Mouse (Mus musculus) urinary bladder, postnatal 14 days (tissue): ENCODE data around the gene Plcb3.
"Not testable (repeated sequence)": the region's sequence is repeated elsewhere in the genome, so short reads cannot be mapped to it uniquely, and the experiment has no call there.

Source experiments
- DNase-seq: peaks from one replicate; pipeline ENCODE4 v3.0.0; 2021; ENCODE audit warnings: low spot score

The Plcb3 gene

DNA sequence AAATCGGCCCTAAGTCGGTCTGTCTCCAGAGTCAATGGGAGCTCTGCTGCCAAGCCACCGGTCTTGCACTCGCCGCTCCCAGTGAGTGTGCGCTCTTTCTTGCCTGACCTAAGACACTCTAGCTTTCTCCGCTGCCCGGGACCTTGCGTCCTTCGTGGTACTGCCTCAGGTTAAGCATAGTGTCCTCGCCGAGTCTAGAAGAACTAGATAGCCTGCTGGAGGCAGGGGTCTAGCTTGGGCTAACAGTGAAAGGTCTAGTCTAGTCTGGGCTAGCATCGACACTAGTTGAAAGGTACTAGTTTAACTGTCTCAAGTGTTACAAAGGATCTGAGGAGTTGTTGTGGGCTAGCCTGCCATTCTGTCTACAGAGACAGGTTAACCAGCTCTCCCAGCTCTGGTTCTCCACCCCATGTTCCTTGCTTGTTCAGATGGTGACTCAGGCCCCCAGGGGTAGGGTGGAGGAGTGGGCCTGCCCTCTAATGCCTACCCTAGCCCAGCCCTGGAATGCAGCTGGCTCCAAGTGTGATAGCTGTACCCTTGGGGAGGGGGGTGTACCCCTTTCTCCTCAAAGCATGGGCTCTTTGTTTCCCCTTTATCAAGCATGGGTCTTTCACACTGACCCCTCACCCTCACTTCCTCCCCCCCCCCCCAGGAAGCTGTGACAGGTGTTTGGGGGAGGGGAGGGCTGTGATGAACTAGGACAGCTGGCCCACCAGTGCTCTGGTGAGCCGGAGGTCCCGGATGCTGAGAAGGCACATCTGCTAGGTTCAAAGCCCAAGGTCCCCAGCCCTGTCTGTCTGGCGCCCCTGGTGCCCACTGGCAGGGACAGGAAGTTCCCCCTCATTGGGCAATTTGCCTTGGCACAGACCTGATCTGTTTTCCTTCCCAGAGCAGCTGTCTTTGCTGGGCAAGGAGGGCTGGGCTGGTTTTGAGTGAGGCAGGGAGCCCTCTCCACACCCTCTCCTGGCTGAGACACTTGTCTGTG is at the start of gene Plcb3:
Gene Plcb3, minus strand, starts transcription at position 934 of the 985 bp plus-strand sequence.
- peak; percentile 72 for DNase-seq

DNA sequence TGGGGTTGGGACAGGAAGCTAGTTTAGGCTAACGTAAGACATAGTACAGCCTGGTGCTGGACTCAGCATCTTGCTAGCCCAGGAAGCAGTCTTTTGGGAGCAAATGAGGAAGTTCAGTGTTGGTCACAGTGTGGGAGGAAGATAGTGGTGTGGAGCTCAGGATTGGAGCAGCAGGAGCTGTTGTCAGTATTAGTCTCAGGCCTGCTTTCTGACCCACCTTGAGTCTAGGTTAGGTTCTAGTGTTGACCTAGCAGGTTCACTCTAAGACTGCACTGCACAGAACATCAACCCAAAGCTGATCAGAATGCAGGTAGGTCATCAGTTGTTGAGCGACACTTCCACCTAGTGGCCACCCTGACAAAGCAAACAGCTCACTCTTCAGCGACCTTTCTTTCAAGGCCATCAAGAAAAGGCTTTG is 44.0 kb upstream of the Plcb3 start:
- DNase-seq = peak; percentile 59

DNA sequence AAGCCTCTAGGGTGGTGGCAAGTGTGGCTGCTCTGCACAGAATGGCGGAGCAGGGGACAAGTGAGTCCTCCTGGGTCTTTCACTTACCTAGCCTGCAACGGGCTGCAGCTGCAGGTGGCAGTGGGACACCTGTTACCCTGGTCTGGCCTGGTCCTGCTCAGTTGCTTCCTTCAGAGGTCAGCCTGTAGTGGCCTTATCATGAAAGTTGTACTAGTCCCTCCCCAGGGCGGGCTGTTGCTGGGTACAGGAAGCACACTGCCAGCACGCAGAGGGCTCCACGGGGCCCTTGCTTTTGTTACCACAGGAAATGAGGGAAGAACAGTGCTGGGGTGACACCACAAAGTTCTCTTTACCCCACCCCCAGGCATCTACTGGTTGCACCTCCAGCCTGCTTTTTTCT is 42.9 kb upstream of the Plcb3 start, which contains the start of gene Fermt3:
Gene Fermt3, minus strand, starts transcription at position 279 of the 400 bp plus-strand sequence.
- no peak for DNase-seq

DNA sequence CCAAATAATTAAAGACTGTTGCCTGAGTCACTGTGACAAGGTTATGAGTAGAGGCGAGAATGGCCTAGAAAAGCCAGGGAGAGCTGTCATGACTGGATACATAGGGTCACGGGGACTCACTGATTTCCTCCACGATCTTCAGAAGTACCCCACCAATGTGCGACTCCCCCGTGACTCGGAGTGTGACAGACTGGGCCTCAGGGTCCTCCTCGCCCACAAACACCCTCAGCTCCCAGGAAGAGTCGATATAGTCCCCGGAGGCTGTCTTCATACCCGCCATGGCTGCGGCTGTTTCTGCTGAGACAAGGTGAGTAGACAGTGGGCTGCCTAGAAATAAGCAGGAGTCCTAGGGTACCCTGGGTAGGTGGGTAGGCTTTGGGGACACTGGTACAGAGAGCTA is 42.3 kb upstream of the Plcb3 start:
- DNase-seq = no peak

DNA sequence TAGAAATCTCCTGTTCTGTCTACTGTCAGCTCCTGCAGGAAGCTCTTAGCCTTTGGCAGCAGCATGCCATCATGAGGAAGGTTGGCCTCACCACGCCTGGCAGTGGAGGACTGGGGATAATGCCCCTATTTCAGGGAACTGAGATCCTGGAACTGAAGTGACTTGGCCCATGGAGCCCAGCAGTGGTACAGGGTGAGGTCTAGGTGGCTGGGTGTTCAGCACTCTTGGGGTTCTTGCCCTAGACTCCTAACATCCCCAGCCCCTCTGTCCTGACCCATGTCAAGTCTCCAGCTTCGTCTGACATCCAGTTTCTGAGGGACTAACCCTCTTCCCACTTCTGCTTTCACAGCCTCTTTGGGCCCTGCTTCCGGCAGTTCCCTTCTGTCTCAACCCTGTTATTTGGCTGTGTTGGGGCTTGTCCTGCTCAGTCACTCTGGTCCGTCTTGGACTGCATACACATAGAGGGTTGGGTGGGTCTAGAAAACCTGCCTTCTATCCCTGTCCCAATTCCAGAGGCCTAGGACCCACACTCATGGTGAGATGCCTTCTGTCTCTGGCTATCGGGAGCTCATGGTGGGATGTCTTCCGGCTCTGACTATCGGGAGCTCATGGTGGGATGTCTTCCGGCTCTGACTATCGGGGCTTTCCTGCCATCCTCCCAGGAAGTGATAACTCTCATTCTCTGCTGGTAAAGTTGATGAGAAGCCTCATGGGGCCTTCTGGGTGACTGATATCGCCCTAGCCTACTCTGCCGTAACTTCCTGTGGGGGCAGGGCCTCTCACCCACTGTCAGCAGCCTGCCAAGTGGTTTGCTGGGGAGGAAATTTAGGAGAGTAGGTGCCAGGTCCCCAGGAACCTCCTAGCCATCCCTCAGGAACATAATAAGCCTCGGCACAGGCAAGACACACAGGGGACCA is 41.5 kb upstream of the Plcb3 start:
- DNase-seq = no peak

DNA sequence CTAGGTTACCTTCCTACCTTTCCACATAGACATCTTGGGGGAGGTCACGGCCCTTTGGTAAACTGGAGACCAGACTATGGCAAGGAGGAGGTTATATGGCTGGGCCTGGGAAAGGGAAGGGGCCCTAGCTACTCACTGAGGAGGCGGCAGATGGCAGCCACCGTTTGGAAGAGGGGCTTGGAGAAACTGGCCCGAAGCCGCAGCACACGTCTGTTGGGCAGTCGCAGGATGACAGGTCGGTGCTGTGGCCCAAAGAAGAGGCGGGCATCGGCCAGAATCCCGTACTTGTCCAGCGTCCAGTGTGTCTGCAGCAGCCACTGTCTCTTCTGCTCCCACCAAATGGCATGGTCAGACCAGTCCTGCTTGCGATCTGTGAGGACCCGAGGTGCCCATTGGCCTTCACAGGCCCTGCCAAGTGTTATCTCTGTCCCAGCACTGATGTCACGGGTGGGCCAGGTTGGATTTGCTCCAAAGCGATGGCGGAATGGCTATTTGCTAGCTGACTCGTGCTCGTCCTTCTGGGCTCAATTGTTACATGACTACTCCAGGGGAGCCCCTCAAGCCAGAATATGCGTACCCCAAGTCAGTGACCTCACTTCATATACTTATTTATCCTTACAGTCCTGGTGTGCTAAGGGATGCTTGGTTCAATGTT is 38.3 kb upstream of the Plcb3 start:
- DNase-seq = no peak

DNA sequence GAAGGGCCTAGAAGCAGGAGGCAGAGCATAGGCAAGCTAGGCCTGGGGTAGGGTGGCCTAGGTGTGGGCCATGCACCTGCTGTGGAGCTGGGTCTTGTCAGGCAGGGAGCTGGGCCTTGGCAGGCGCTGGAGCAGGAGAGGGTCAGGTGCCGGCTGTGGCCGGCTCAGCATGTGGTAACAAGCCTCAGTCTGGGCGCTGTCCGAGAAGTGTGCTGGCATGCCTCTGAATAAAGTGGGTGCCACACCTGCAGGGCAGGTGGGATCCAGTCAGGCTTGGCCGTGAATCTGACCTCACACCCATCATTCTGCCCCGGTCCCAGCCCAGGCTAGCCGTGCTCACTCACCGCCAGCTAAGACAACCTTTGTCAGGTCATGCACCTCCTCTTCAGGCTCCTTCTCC is 37.7 kb upstream of the Plcb3 start:
- peak; percentile 72 for DNase-seq

DNA sequence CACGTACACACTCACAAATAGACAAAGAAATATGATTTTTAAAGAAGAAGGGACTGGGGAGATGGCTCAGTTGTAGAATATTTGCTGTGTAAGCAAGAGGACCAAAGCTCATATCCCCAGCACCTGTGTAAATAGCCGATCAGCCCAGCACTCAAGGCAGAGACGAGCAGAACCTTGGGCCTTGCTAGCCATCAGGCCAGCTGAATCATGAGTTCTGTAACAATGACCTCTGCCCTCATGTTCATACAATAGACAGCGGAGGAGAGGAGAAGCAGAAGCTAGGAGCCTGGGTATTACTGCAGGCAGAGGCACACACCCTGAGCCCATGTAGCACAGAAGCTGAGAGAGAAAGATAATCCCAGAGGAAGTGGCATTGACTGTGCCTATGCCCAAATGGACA is 36.2 kb upstream of the Plcb3 start:
- no peak for DNase-seq

DNA sequence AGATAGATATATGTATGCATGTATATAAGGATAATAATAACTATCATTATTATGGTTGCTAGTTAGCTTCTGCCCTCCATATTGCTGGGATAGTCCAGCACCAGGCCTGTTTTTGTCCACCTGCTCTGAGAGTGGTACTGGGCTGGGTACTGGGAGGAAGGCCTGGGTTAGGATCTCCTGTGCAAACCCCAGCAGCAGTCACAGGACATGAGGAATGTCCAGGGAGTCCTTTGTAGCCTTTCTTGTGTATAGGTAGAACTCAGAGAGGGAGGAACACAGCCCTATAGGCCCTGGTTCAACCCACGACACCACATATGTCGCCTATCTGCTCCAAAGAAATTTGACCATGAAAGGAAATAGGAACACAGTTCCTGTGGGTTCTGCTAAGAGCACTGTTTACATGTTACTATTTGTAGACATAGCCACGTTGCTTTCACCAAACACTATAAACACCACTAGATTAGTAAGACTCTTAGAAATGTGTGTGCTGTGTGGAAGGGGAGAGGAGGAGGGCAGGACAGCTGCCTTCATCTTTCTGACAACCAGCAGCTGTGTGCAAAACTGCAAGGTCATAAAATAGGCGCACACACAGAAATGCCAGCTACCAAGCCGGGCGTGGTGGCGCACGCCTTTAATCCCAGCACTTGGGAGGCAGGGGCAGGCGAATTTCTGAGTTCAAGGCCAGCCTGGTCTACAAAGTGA is 30.8 kb upstream of the Plcb3 start:
- DNase-seq = no peak

DNA sequence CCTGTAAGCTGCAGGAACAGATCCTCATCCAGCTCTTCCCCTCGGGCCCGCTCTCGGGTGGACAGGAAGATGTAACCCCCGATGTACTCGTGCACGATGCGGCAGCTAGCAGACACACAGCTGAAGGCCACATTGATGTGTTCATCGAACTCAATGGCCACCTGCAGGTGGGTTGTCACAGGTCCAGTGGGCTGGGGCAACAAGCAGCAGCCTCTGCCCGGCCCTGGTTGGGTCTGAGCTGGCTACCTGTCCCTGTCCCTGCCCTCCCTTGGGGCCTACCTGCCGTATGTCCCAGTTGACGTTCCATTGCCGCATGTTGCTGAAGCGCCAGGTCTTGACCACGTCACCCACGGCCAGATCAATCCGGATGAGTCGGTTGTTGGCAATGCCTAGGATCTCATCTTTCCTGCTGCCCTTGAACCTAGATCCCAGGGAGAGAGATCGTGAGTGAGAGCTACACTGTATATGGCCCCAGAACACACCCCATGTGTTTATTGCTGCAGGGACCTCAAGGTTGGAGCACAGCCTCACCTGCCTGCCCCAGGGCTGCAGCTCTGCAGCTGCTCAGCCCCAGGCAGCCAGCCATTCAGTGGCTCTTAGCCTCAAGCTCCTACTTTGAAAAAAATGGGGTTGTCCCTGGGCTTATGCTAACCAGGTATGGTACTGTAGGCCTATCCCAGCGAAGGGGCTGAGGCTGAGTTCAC is 23.2 kb upstream of the Plcb3 start:
- DNase-seq = no peak

DNA sequence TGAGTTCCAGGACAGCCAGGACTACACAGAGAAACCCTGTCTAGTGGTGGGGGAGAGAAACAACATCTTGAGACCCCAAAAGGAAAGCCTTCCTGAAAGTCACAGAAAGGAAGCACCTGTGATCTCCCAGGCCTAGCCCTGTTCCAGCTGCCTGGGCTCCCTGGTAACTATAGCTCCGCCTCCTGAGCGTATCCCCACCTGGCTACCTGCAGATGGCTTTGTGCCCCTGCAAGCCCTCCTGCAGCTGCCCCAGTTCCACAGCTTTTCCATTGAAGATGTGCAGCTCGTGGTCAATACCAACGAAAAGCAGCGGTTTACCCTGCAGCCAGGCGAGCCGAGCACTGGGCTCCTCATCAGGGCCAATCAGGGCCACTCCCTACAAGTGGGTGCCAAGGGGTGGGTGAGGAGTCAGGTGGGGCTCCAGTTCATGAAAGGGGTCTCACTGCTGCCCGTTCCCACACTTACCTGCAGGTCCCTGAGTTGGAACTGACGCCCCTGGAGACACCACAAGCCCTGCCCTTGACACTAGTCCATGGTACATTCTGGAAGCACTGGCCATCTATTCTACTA is 21.5 kb upstream of the Plcb3 start:
- no peak for DNase-seq

DNA sequence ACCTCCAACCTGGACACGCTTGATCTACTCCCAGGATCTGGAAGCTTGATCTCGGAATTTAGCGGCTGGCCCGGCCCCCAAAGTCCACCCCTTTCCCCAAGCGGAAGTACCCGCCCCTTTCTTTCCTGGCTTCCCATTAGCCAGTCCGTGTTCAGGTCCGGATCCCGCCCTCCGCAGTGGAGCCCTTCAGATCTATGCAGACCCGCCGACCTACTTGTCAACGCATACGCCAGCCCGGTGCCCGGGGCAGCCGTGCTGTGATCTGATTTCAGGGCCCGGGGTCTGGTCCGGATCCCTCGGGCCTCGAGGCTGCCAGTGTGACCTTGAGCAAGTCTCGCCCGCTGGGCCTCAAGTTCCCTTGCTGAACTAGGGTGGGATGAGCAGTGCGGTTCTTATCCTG is 19.7 kb upstream of the Plcb3 start, which contains the start of the genes Nudt22 and Trpt1:
Gene Nudt22, minus strand, starts transcription at position 112 of the 400 bp plus-strand sequence.
Gene Trpt1, plus strand, starts transcription at position 126 of the 400 bp plus-strand sequence.
- peak; percentile 90 for DNase-seq

DNA sequence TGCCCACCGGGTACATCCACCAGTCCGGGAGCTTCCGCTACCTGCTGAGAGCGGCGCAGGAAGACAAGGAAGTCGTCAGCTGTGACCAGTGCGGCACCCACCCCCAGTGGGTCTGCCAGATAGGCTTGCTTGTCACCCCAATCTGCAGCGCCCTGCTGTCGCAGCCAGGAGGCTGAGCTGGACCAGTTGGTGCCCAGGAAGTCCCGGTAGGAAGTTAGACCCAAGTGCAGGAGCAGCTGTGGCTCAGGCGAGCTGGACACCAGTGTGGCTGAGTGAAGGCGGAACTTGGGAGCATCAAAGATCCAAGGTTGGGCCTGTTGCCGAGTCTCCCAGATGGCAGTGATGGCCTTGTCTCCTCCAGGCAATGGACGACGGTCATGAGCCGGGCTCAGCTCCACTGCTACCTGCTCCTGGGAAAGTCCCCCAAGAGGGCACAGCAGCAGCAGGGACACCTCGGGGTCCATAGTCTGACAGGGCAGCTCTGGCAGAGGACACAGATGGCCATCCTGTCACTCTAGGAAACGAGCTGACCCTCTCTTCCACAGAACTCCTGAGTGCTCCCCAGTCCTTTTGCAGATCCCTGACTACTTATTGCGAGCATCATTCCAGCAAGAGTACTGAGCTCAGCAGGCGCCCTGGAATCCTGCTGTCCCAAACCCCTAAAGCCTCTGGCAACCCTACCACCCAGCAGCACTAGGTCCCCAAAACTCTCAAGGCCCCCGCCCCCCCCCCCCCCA is 19.2 kb upstream of the Plcb3 start:
- no peak for DNase-seq

DNA sequence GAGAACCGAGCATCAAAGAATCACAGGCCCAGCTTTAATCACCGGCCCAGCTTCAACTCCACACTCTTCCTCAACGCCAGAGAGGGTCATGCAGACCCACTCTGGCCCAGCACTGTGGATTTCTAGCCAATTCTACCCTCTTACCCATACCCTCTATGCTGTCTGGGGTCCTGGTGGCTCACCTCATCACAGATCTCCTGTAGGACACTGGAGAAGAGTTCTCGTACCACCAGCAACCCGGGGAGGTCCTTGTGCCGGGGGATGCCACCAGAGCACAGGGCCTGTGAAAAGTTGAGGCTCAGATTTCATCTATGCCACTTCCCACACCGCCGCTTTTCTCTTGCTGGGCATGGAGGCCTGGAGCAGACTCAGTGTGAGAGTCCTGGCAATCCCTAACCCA is 18.2 kb upstream of the Plcb3 start:
- DNase-seq = no peak

DNA sequence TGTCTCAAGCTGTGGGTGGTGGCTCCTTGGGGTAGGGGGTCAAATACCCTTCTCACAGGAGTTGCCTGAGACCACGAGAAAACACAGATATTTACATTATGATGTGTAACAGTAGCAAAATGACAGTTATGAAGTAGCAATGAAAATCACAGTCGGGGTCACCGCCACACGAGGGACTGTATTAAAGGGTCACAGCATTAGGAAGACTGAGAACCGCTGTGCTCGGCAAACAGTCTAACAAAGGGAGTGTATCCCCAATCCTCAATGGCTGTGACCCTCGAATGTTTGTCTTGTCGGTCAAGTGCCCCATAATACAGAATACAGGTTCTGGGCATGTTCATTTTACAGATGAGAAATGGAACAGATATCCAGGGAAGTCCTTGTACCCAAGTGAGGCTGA is 17.7 kb upstream of the Plcb3 start:
- no peak for DNase-seq

DNA sequence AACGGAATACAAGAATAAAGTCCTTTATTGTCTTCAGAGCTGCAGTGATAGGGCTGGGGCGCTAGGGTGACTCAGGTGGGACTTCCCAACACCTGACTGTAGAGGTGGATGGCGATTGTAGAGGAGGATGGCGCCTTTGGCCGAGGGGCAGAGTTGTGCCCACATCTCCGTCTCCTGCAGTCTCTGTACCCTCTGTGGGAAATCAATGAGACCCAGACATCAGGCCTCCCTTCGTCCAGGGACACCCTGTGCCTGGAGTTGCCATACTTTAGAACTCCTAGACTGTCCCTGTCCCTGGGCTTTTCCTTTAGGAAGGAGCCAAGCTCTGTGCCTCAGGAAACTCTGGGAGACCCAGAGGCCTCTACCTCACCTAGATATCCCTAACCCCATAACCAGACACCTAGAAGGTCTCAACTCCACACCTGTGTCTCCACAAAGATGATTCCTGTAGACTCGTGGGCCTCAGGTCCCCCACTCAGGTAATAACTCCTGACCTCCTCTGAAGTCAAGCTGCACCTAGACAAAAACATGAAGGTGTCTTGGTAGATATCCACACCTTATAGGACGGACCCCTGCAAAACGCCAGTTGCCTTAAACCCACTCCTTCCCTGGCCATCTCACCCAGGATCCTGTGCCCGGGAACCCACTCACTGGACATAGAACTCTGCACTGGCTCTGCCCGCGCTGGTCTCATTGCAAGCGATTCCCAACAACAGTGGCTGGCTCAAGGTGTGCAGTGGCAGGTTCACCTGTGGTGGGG is 16.9 kb upstream of the Plcb3 start:
- no peak for DNase-seq

DNA sequence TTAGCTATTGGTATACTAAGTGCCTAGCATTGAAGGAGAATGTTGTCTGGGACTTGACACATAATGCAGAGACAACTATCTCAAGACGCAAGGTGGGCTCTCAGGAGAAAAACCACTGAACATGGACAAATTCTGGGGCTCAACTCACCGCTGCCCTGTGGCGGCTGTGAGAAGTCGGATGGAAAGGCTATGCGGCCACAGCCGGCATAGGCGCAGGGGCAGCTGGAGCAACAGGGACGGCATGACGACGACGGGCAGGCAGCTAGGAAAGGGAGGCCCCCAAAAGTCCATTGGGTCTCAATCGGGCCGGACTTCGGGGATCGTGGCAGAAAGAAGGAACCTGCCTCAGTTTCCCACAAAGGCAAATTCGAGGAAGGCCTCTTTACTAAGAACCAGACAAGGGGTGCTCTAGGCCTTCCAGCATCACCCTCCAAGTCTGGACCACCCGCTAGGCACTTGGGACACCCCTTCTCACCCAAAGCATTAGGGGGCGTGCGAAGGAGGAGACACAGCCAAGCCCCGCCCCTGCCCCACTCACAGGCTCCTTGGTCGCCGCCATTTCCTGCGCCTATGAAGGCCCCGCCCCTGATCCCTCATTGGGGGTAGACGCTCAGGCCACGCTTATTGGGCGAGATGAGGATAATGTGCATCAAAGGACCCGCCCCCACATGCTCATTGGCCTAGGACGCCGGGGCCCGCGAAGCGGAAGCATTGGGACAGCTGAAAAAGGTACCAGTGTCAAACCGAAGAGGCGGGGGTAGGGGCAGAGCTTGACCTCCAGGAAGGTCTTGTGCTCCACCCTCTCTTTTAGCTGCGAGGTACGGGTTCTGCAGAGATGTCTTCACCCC is 16.0 kb upstream of the Plcb3 start, which contains the start of gene Dnajc4:
Gene Dnajc4, minus strand, starts transcription at position 562 of the 848 bp plus-strand sequence.
- peak; percentile 97 for DNase-seq

DNA sequence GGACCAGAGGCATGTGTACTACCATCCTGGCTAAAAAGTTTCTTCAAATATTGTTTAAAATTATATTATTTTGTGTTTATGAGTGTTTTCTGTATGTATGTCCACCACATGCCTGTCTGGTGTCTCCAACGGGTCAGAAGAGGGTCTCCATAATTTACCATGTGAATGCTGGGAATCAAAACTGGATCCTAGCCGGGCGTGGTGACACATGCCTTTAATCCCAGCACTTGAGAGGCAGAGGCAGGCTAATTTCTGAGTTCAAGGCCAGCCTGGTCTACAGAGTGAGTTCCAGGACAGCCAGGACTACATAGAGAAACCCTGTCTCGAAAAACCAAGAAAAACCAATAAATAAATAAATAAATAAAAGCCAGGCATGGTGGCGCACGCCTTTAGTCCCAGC is 14.9 kb upstream of the Plcb3 start:
- DNase-seq = not testable (repeated sequence)
